Mouse (Mus musculus) forebrain, postnatal 0 days (tissue): ENCODE measurements around the gene Rcn3. TPM values are rescaled to one million over a fixed set of nuclear protein-coding genes. Genes with fewer than 3 reads are reported as not detected.

ENCODE experiments used
- ATAC-seq: fragments of 200-750 bp; cut with Nextera tagmentation; 2 replicates; pipeline ENCODE4 v1.8.0; 2017; ENCODE audit warnings: mild to moderate bottlenecking, moderate library complexity
- DNase-seq: peaks from one replicate; pipeline ENCODE4 v3.0.0-alpha.2; 2015
- H3K27ac ChIP-seq: fragments of 300-500 bp; sonication (generic); 2 replicates; pipeline ENCODE4 v1.5.1; 2014; ENCODE audit warnings: low read depth, mild to moderate bottlenecking, antibody characterized with exemption, low read length, moderate library complexity, mixed read lengths
- H3K27me3 ChIP-seq: fragments of 300-500 bp; sonication (generic); 2 replicates; pipeline ENCODE4 v1.6.1; 2014; ENCODE audit warnings: mild to moderate bottlenecking, low read length, mixed read lengths; ENCODE audit not compliant: insufficient read depth
- H3K36me3 ChIP-seq: fragments of 300-500 bp; sonication (generic); 2 replicates; pipeline ENCODE4 v1.6.1; 2014; ENCODE audit warnings: mild to moderate bottlenecking, moderate library complexity; ENCODE audit not compliant: insufficient read depth
- H3K4me1 ChIP-seq: fragments of 300-500 bp; sonication (generic); 2 replicates; pipeline ENCODE4 v1.6.1; 2014; ENCODE audit warnings: antibody characterized with exemption; ENCODE audit not compliant: insufficient read depth
- H3K4me2 ChIP-seq: fragments of 300-500 bp; sonication (generic); 2 replicates; pipeline ENCODE4 v1.6.1; 2014; ENCODE audit warnings: low read depth, mild to moderate bottlenecking, moderate library complexity
- H3K4me3 ChIP-seq: fragments of 300-500 bp; sonication (generic); 2 replicates; pipeline ENCODE4 v1.5.1; 2014; ENCODE audit warnings: low read depth, low read length, mixed read lengths
- H3K9ac ChIP-seq: fragments of 300-500 bp; sonication (generic); 2 replicates; pipeline ENCODE4 v1.6.1; 2014; ENCODE audit warnings: mild to moderate bottlenecking
- H3K9me3 ChIP-seq: fragments of 300-500 bp; sonication (generic); 2 replicates; pipeline ENCODE4 v1.6.1; 2016; ENCODE audit warnings: low read length
- CTCF ChIP-seq: sonication (generic); IDR thresholded peaks from 2 replicates; pipeline ENCODE4 v1.5.1; 2016; ENCODE audit warnings: antibody characterized with exemption, control low read depth, low read depth
- WGBS: fragments of 180-500 bp; shearing (Covaris S2); extraction: QIAGEN DNeasy Blood & Tissue Kit; methylation state at CpG from one replicate; pipeline ENCODE4 v1.1.7; 2014; 5-methylcytosine and 5-hydroxymethylcytosine counted together
- polyA plus RNA-seq: library from polyadenylated mRNA; unstranded; fragments of >200 nt; fragmentation: Nextera tagmentation; extraction: Ambion mirVana; gene quantifications from 2 replicates; pipeline ENCODE4 v1.2.1, GENCODE M21; 2015
- total RNA-seq: library from RNA; depleted of rRNA; stranded (reverse); fragments of >200 nt; gene quantifications from 2 replicates; pipeline ENCODE4 v1.2.3, GENCODE M21; 2014

Rcn3 gene
- total and polyA plus RNA-seq, 2 experiments from 2014 or later: 32.6 to 43.8 TPM

DNA sequence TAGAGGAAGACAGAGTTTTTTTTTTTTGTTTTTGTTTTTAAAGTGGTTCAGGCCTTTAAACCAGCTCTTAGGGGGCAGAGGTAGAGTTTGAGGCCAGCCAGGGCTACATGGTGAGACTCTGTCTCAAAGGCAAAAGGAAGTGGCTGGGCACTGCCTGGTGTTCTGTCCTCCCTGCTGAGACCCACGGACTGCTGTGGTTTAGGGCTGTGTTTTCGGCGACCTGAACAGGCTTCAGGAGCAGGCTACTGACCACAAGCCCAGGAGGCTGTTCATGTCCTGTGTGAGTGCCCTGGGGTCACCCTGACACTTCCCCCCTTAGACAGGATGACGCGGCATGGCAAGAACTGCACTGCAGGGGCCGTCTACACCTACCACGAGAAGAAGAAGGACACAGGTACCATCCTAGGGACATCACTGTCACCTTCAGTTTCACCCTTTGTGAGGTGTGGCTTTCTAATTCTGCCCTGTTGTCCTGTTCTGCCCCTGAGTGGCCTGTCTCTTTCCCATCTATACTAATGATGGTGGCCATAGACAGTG, 18.8 kb downstream of the Rcn3 start:
- H3K9ac ChIP-seq: no peak overlapping the region
- H3K36me3 ChIP-seq: peaks cover 34% of the 10 kb centered on the region
- no peak for ATAC-seq
- no peaks in the 10 kb centered on the region for H3K4me1 ChIP-seq
- no peaks in the 10 kb centered on the region for H3K9me3 ChIP-seq
- H3K27me3 ChIP-seq: no peaks in the 10 kb centered on the region
- H3K4me2 ChIP-seq: no peak overlapping the region
- TF ChIP-seq CTCF: no peak
- DNase-seq: no peak
- WGBS: 89% methylated on average over 7 of the region's 7 CpGs
- no peak overlapping the region for H3K27ac ChIP-seq
- no peak overlapping the region for H3K4me3 ChIP-seq

DNA sequence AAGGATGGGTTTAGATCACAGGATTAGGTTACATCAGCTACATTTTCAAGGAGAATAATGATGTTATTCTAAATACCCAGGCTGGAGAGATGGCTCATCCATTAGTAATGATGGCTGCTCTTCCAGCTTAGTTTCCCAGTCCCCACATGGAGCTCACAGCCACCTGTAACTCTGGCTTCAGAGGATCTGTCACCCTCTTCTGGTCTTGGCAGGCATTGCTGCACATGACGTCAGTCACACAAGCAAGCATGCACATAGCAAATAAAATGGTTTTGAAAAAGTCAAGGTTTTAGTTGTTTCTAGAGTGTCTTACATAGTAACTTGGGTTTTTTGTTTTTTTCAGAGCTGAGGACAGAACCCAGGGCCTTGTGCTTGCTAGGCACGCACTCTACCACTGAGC, 19.8 kb downstream of the Rcn3 start:
- no peaks in the 10 kb centered on the region for H3K9me3 ChIP-seq
- no peak overlapping the region for H3K9ac ChIP-seq
- peak; percentile 53 for TF ChIP-seq CTCF
- no peaks in the 10 kb centered on the region for H3K4me1 ChIP-seq
- peaks cover 27% of the 10 kb centered on the region for H3K36me3 ChIP-seq
- 69% methylated on average over 2 of the region's 2 CpGs for WGBS
- ATAC-seq: peak; percentile 35; the same call in 1 of the 2 replicates
- H3K4me3 ChIP-seq: no peak overlapping the region
- no peak for DNase-seq
- H3K4me2 ChIP-seq: no peak overlapping the region
- no peaks in the 10 kb centered on the region for H3K27me3 ChIP-seq
- H3K27ac ChIP-seq: no peak overlapping the region

DNA sequence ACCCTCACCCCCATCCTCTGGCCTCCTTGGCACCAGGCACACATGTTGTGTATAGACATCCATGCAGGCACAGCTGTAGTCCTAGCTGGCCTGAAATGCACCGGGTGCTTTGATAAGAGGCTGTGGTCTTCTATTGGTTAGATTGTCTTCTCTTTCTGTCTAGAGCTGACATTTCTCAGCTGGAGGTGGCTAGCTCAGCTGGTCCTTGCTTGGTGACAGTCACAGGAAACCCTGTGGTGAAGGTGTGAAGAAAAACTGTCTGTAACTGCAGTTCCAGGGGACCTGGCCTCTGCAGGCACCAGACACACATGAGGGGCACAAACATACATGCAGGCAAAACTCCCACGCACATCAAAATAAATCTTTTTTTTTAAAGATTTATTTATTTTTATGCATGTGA, 22.4 kb downstream of the Rcn3 start:
- Histone ChIP-seq H3K27ac (no peak overlapping the region), H3K4me2 (no peak overlapping the region), H3K9ac (no peak overlapping the region), H3K27me3 (no peaks in the 10 kb centered on the region), H3K36me3 (peaks cover 6% of the 10 kb centered on the region), H3K4me1 (no peaks in the 10 kb centered on the region), H3K4me3 (no peak overlapping the region), H3K9me3 (no peaks in the 10 kb centered on the region)
- ATAC-seq (no peak), DNase-seq (no peak)
- 84% methylated on average over 2 of the region's 2 CpGs for WGBS
- no peak for TF ChIP-seq CTCF

DNA sequence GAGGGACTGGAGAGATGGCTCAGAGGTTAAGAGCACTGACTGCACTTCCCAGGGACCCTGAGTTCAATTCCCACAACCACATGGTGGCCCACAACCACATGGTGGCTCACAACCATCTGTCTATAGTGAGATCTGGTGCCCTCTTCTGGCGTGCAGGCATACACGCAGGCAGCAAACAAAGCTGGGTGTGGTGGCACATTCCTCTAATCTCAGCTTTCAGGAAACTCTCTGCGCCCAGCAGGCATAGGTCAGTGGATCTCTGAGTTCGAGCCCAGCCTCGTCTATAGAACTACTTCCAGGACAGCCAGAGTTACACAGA, 24.1 kb downstream of the Rcn3 start:
- H3K4me2 ChIP-seq: no peak overlapping the region
- no peaks in the 10 kb centered on the region for H3K36me3 ChIP-seq
- H3K9me3 ChIP-seq: no peaks in the 10 kb centered on the region
- WGBS: 20% methylated on average over 5 of the region's 5 CpGs
- no peak overlapping the region for H3K9ac ChIP-seq
- H3K27ac ChIP-seq: no peak overlapping the region
- DNase-seq: peak; percentile 56
- TF ChIP-seq CTCF: peak; percentile 73
- H3K27me3 ChIP-seq: no peaks in the 10 kb centered on the region
- peak; percentile 60; the same call in 1 of the 2 replicates for ATAC-seq
- no peak overlapping the region for H3K4me3 ChIP-seq
- H3K4me1 ChIP-seq: no peaks in the 10 kb centered on the region; the same call in 1 of the 2 replicates

DNA sequence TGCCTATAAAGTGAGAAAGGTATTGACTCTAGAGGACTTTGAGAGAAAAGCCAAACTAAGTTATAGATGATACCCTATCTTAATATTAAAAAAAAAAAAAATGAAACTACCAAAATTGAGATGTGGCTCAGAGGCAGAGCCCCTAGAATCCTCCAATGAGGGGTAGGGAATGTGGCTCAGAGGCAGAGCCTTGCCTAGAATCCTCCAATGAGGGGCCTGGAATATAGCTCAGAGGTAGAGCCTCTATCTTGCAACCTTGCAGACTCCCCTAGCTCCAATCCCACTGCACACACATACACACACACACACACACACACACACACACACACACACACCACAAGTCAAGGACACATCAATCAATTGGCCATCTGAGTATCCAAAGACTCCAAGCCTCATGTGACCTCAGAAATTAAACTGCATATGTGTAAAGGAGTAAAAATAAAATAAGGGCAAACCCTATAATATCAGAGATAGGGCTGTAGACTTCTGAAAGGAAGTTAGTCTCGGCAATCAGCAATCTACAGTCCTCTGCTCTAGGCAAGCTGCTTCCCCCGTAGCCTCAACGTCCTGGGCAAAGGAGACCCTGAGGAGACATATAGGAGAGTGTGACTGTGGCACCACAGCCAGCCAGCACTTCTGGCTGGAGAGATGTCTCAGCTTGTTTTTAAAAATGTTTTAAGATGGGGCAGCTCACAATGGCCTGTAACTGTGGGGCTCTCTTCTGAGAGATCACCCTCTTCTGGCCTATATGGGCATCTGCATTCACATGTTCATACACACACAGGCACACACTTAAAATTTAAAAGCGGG, 24.6 kb downstream of the Rcn3 start:
- Histone ChIP-seq H3K4me2 (no peak overlapping the region), H3K27me3 (no peaks in the 10 kb centered on the region), H3K4me3 (no peak overlapping the region), H3K27ac (no peak overlapping the region), H3K36me3 (no peaks in the 10 kb centered on the region), H3K4me1 (no peaks in the 10 kb centered on the region; the same call in 1 of the 2 replicates), H3K9me3 (no peaks in the 10 kb centered on the region), H3K9ac (no peak overlapping the region)
- ATAC-seq: no peak
- no peak for TF ChIP-seq CTCF
- no peak for DNase-seq
- 82% methylated on average over 4 of the region's 4 CpGs for WGBS

DNA sequence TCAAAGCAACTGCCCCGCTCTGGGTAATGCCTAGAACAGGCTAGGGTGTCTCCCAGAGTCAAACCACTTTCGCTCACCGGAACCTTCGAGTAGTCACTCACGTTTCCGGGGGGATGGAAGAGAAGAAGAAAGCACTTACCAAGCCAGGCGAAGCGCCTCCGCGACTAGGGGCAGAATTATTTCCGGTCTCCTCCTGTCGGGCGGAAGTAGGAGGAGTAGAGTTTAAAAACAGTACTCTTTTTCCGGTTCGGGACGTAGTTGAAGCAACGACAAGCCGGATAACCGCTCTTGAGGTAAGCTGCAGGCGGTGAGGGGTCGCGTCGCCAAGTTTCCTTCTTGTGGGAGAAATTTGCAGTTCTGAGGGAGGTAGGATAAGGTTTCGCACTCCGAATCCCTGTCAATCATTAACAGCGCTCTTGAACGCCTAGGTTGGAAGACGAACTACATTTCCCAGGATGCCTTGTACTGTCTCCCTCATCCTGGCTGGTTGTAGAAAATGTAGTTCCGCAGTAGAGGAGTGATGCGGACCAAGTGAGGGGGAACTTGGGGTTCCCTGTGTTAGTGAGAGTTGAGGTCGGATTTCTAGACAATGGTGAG, 29.7 kb downstream of the Rcn3 start, which contains the start of the genes Nosip and Prrg2:
Gene Nosip, plus strand, starts transcription at position 191 of the 597 bp plus-strand sequence.
Gene Prrg2, minus strand, starts transcription at position 439 of the 597 bp plus-strand sequence.
- peak; percentile 33 for TF ChIP-seq CTCF
- Histone ChIP-seq H3K27me3 (no peaks in the 10 kb centered on the region), H3K9ac (peak within 1 kb of the TSS; percentile 54), H3K9me3 (no peaks in the 10 kb centered on the region), H3K27ac (peak within 1 kb of the TSS; percentile 93), H3K36me3 (no peaks in the 10 kb centered on the region), H3K4me2 (peak within 1 kb of the TSS; percentile 54), H3K4me3 (peak within 1 kb of the TSS; percentile 56), H3K4me1 (peaks cover 13% of the 10 kb centered on the region)
- 2% methylated on average over 31 of the region's 31 CpGs for WGBS
- DNase-seq (peak; percentile 98), ATAC-seq (peak; percentile 93)
